Mouse (Mus musculus) embryonic fibroblast, embryonic 13.5 days (primary cell): ENCODE results near the gene Lrch1.

Experiments
- CTCF ChIP-seq: IDR thresholded peaks from 2 replicates; pipeline ENCODE4 v1.5.1; 2011; ENCODE audit warnings: mild to moderate bottlenecking, control low read depth, low read length, moderate library complexity, borderline replicate concordance; ENCODE audit not compliant: insufficient read depth
- POLR2A ChIP-seq: IDR thresholded peaks from 2 replicates; pipeline ENCODE4 v1.6.1; 2011; ENCODE audit warnings: low read depth, mild to moderate bottlenecking, control low read depth, low read length, moderate library complexity

GRCm38 (mm10) chr14:74855429-74855828, 92.2 kb downstream of the Lrch1 start:
- TF ChIP-seq CTCF (no peak), POLR2A (no peak)
